Mouse (Mus musculus) limb, embryonic 13.5 days (tissue): ENCODE results near the gene Them7. TPM values are rescaled to one million over a fixed set of nuclear protein-coding genes. Genes with fewer than 3 reads are reported as not detected.

Source experiments
- ATAC-seq: fragments of 200-750 bp; cut with Nextera tagmentation; 2 replicates; pipeline ENCODE4 v1.8.0; 2017; ENCODE audit warnings: low read depth, moderate number of reproducible peaks, moderate TSS enrichment; ENCODE audit not compliant: low FRiP score
- H3K27ac ChIP-seq: fragments of 300-500 bp; sonication (generic); 2 replicates; pipeline ENCODE4 v1.5.1; 2015; ENCODE audit warnings: inconsistent platforms, mild to moderate bottlenecking, moderate library complexity
- H3K27me3 ChIP-seq: fragments of 300-500 bp; sonication (generic); 2 replicates; pipeline ENCODE4 v1.6.1; 2015; ENCODE audit warnings: mild to moderate bottlenecking, inconsistent platforms
- H3K36me3 ChIP-seq: fragments of 300-500 bp; sonication (generic); 2 replicates; pipeline ENCODE4 v1.6.1; 2015; ENCODE audit warnings: inconsistent platforms, mild to moderate bottlenecking, moderate library complexity
- H3K4me1 ChIP-seq: fragments of 300-500 bp; sonication (generic); 2 replicates; pipeline ENCODE4 v1.6.1; 2015; ENCODE audit warnings: inconsistent platforms
- H3K4me2 ChIP-seq: fragments of 300-500 bp; sonication (generic); replicated peaks from 2 replicates; pipeline ENCODE4 v1.6.1; 2015; ENCODE audit warnings: inconsistent platforms, mild to moderate bottlenecking, moderate library complexity
- H3K4me3 ChIP-seq: fragments of 300-500 bp; sonication (generic); 2 replicates; pipeline ENCODE4 v1.5.1; 2015; ENCODE audit warnings: moderate library complexity, mild to moderate bottlenecking, inconsistent platforms
- H3K9ac ChIP-seq: fragments of 300-500 bp; sonication (generic); 2 replicates; pipeline ENCODE4 v1.6.1; 2015; ENCODE audit warnings: mild to moderate bottlenecking, inconsistent platforms
- H3K9me3 ChIP-seq: fragments of 300-500 bp; sonication (generic); 2 replicates; pipeline ENCODE4 v1.6.1; 2016; ENCODE audit warnings: inconsistent platforms
- WGBS: fragments of 180-500 bp; shearing (Covaris S2); methylation state at CpG from one replicate; pipeline ENCODE4 v1.1.7; 2015; 5-methylcytosine and 5-hydroxymethylcytosine counted together
- polyA plus RNA-seq: library from polyadenylated mRNA; unstranded; fragments of >200 nt; fragmentation: Nextera tagmentation; extraction: Ambion mirVana; gene quantifications from 2 replicates; pipeline ENCODE4 v1.2.1, GENCODE M21; 2015

Them7 gene
- polyA plus RNA-seq, 1 experiment from 2014 or later, result 0.45 TPM

DNA sequence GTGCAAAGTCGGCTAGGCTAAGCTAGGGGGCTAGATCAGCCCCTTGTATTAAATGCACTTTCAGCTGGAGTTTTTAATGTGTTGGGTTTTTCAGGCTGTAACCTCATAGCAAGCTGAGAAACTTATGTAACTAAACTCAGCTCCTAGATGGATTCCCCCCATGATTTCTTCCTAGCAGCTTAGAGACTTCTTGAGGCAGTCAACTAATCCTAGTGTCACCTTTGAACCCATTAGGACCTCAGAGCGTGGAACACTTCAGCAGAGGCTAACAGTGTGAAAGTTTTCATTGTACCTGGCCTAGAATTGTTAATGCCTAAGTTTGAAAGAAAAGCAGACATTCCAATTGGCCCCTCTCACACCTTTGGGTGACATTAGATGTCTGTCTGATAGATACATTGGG is 13.7 kb downstream of the Them7 start:
- WGBS, result 60% methylated on average over 2 of the region's 2 CpGs
- no peak overlapping the region for H3K4me3 ChIP-seq
- no peaks in the 10 kb centered on the region for H3K9me3 ChIP-seq
- no peak overlapping the region for H3K9ac ChIP-seq
- no peak overlapping the region for H3K4me2 ChIP-seq
- H3K27me3 ChIP-seq, result peaks cover 7% of the 10 kb centered on the region; the same call in 1 of the 2 replicates
- H3K27ac ChIP-seq, result no peak overlapping the region
- H3K36me3 ChIP-seq, result no peaks in the 10 kb centered on the region
- peaks cover 19% of the 10 kb centered on the region for H3K4me1 ChIP-seq
- ATAC-seq, result no peak

DNA sequence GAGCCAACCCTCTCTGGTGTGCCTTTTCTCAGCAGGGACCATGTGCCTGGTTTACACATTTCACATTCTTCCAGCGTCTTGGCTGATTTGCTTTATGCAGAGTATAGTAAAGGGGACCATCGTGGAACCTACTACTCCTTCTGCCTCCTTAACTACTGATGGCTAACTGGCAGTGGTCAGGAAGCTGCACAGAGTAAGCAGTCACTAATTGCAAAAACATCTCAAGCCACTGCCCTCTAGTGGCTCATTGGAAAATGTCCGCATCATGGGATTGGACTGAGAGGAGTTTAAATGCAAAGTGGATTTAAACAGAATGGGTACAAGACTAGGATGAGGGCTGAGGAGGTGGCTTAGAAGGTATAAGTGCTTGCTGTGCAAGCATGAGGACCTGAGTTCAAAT is 14.7 kb downstream of the Them7 start:
- H3K4me2 ChIP-seq, result no peak overlapping the region
- H3K9ac ChIP-seq, result no peak overlapping the region
- peaks cover 7% of the 10 kb centered on the region; the same call in 1 of the 2 replicates for H3K27me3 ChIP-seq
- no peak overlapping the region for H3K4me3 ChIP-seq
- H3K4me1 ChIP-seq, result peaks cover 20% of the 10 kb centered on the region
- WGBS, result 14% methylated on average over 3 of the region's 3 CpGs
- no peaks in the 10 kb centered on the region for H3K9me3 ChIP-seq
- H3K27ac ChIP-seq, result no peak overlapping the region
- no peaks in the 10 kb centered on the region for H3K36me3 ChIP-seq
- no peak for ATAC-seq

DNA sequence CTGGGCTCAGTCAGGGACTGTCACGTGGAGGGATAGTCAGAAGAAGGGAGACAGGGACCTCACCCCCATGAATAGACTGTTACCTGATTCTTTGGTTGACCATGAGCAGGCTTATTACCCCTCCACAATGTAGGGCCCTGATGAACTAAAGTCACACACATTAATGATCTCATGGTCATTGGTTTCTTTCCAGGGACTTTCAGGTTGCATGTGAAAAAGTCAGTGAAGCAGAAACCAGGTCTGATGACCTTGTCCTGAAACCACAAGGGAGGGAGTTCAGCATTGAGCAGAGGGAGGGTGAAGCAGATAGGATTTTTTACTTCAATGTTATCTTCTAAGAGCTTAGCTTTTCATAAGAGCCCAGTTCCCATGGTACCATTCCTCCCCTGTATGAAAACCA is 16.5 kb downstream of the Them7 start:
- Histone ChIP-seq H3K27me3 (0 out of 2 replicates have a peak, but pooled peaks cover 6% of the 10 kb centered on the region), H3K36me3 (no peaks in the 10 kb centered on the region), H3K9ac (no peak overlapping the region), H3K9me3 (no peaks in the 10 kb centered on the region), H3K4me1 (peaks cover 14% of the 10 kb centered on the region), H3K4me3 (no peak overlapping the region), H3K27ac (no peak overlapping the region), H3K4me2 (no peak overlapping the region)
- ATAC-seq, result no peak
- 59% methylated on average over 1 of the region's 1 CpGs for WGBS

DNA sequence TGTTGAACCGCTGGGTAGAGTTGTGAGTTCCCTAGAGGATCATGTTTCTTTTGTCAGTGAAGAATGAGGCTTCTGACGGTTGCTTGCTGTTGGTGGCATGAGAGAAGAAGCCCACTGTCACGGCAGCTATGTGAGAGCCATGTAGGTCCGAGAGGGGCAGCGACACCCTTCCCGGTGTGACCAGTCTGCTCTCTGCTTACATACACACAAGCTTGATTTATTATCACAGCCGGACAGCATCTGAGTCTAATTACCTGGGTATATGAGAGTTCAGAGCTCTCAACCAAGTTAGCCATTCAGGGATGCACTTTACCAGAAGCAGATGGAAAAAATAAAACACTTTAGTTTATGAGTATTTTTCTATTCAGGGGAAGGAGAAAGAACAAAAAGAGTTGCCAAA is 18.8 kb downstream of the Them7 start:
- Histone ChIP-seq H3K27me3 (no peaks in the 10 kb centered on the region), H3K9ac (no peak overlapping the region), H3K4me1 (peaks cover 9% of the 10 kb centered on the region), H3K9me3 (no peaks in the 10 kb centered on the region), H3K4me3 (no peak overlapping the region), H3K27ac (no peak overlapping the region), H3K36me3 (no peaks in the 10 kb centered on the region), H3K4me2 (no peak overlapping the region)
- 9% methylated on average over 7 of the region's 7 CpGs for WGBS
- no peak for ATAC-seq

DNA sequence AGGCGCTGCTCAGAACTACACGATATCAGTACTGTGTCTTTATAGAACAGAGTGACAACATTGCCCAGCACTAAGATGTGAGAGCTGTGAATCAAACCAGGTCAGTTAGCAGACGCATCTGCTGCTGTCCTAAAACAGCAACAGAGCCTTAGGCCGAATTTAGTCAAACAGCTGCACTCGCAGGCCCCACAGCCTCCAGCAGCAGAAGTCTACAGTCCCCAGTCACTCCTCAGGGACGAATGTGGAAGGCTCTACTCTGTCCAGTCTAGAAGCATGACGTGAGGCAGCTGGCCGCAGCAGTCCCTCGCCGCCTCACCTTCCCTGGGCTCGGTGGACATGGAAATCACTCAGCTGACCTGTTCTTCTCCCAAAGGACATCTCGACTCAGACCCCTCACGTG is 20.6 kb downstream of the Them7 start:
- Histone ChIP-seq H3K27me3 (no peaks in the 10 kb centered on the region), H3K4me1 (peaks cover 9% of the 10 kb centered on the region), H3K9ac (no peak overlapping the region), H3K4me2 (no peak overlapping the region), H3K9me3 (no peaks in the 10 kb centered on the region), H3K27ac (no peak overlapping the region), H3K36me3 (no peaks in the 10 kb centered on the region), H3K4me3 (no peak overlapping the region)
- WGBS, result 47% methylated on average over 13 of the region's 13 CpGs
- peak; percentile 81 for ATAC-seq

DNA sequence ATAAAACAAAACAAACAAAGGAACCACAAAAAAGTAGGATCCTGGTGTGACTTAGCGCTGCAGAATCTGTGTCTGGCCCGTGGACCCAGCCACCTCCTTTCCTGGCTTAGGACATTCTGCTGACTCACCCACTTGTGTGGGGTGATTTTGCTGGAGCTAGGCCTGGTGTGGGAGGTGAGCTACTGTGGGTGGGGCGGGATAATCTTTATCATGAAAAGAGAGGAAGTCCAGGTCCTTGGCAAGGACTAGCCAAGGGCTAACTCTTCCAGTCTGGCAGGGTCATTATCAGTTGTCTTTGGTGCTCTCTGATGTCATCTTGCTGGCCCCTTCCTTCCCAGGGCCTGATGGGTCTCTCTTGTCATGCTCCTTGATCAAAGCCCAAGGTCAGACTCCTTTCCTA is 27.9 kb downstream of the Them7 start:
- Histone ChIP-seq H3K4me3 (no peak overlapping the region), H3K27ac (no peak overlapping the region)

DNA sequence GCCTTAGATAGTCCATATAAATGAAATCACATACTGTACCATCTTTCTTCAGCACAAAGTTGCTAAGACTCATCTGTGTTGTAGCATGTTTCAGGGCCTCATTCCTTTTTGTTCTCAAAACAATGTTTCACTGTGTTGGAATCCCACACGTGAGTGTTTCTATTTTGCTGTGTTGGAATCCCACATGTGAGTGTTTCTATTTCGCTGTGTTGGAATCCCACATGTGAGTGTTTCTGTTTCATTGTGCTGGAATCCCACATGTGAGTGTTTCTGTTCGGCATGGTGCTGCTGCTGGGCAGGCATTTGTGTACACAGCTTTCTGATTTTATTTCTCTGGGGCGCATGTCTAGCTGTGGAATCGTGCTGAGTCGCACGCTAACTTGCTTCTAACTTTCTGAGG is 28.7 kb downstream of the Them7 start:
- H3K4me2 ChIP-seq, result no peak overlapping the region
- H3K4me1 ChIP-seq, result no peaks in the 10 kb centered on the region
- H3K4me3 ChIP-seq, result no peak overlapping the region
- H3K9me3 ChIP-seq, result no peaks in the 10 kb centered on the region
- no peaks in the 10 kb centered on the region for H3K36me3 ChIP-seq
- no peaks in the 10 kb centered on the region for H3K27me3 ChIP-seq
- no peak overlapping the region for H3K27ac ChIP-seq
- WGBS, result 52% methylated on average over 7 of the region's 7 CpGs
- H3K9ac ChIP-seq, result no peak overlapping the region
- ATAC-seq, result peak; percentile 93

More for the DNA sequence above, 27.9 kb downstream of the Them7 start:
- WGBS, result 68% methylated on average over 3 of the region's 3 CpGs
- Histone ChIP-seq H3K9me3 (no peaks in the 10 kb centered on the region), H3K9ac (no peak overlapping the region), H3K4me2 (no peak overlapping the region), H3K36me3 (no peaks in the 10 kb centered on the region), H3K27me3 (no peaks in the 10 kb centered on the region), H3K4me1 (no peaks in the 10 kb centered on the region)
- ATAC-seq, result no peak

DNA sequence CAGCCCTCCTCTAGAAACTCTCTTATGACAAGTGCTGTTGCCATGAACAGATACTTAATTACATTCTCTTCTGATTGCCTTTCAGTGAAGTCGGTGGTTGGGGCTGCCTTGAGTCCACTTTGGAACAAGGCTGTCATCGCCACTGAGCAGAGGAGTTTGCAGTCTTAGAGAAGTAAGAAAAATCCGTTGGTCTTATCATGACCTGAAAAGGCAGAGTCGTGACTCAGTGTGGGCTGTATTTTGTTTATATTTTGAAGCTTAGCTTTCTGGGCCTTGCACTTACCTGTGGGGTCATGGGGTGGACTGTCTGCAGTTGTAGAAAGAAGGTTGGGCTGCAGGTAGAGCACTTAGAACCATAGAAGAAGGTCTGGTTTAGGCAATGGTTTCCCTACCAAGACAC is 31.3 kb downstream of the Them7 start:
- Histone ChIP-seq H3K4me1 (no peaks in the 10 kb centered on the region), H3K9me3 (no peaks in the 10 kb centered on the region), H3K27me3 (no peaks in the 10 kb centered on the region), H3K9ac (no peak overlapping the region), H3K27ac (no peak overlapping the region), H3K4me2 (no peak overlapping the region), H3K4me3 (no peak overlapping the region), H3K36me3 (no peaks in the 10 kb centered on the region)
- no peak for ATAC-seq
- WGBS, result 63% methylated on average over 4 of the region's 4 CpGs

DNA sequence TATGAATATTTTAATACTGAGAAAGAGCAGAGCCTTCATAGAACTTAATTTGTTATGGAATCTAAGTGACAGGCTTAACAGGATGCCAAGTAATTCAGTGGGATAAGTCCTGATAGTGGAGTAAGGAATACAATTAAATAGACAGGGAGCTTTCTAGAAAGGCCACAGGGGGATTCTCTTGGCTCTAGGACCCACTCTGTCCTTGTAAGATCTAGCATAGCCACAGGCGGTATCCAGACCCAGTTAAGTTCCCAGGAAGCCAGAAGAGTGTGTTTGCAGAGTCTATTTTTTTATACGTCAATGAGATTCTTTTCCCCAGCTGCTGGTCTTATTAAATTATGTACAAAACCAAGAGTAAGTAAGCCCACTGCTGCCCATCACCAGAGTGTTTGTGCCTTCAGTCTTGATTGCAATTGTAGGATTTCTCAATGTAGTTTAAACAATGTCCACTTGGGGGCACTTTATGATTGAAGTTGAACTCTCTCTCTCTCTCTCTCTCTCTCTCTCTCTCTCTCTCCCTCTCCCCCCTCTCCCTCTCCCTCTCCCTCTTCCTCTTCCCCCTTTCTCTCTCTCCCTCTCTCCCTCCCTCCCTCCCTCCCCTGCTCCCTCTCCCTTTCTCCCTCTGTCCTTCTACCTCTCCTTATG is 32.4 kb downstream of the Them7 start:
- Histone ChIP-seq H3K27me3 (no peaks in the 10 kb centered on the region), H3K9ac (no peak overlapping the region), H3K27ac (no peak overlapping the region), H3K4me2 (no peak overlapping the region), H3K9me3 (no peaks in the 10 kb centered on the region), H3K4me3 (no peak overlapping the region), H3K4me1 (no peaks in the 10 kb centered on the region), H3K36me3 (no peaks in the 10 kb centered on the region)
- no peak for ATAC-seq
- 67% methylated on average over 2 of the region's 2 CpGs for WGBS

DNA sequence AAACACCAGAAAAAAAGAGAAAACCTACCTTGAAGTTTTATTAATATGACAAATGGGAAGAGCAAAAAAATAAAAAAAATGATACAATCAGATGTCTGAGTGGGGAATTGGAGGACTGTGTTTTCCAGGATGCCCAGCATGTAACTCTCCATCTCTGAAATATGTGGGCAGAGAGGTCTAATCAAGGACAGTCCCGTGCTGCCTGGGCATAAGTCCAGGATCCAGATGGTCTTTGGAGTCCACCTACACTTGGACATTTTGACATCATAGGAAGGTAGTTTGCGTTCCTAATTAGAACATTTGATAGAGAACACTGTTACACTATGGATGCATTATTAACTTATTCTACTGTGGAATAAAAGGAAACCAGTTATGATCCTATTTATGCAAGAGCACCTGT is 33.3 kb downstream of the Them7 start:
- Histone ChIP-seq H3K4me3 (no peak overlapping the region), H3K4me2 (no peak overlapping the region)
- 79% methylated on average over 2 of the region's 2 CpGs for WGBS

DNA sequence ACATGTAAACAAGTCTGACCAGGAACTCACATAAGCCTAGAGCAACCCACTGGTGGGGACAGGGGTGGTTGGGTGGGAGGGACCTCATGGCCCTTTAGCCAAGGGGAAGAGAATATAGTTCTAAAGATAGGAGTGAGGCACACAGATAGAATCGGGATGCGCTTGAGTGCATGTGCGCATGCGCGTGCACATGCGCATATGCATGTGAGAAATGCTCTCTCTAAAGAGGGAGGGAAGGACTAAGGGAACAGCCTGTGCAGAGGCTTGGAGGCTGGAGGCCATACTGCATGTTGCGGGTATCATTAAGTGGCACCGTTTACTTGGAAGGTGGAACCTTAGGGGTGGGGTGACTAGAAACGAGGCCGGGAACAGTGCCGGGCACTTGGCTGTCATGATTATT is 37.2 kb downstream of the Them7 start:
- Histone ChIP-seq H3K27ac (no peak overlapping the region), H3K4me2 (no peak overlapping the region), H3K27me3 (no peaks in the 10 kb centered on the region), H3K4me3 (no peak overlapping the region), H3K9me3 (no peaks in the 10 kb centered on the region), H3K9ac (no peak overlapping the region), H3K36me3 (no peaks in the 10 kb centered on the region), H3K4me1 (no peaks in the 10 kb centered on the region)
- WGBS, result 86% methylated on average over 11 of the region's 11 CpGs
- ATAC-seq, result no peak

More for the DNA sequence above, 33.3 kb downstream of the Them7 start:
- Histone ChIP-seq H3K9ac (no peak overlapping the region), H3K27me3 (no peaks in the 10 kb centered on the region), H3K36me3 (no peaks in the 10 kb centered on the region), H3K4me1 (no peaks in the 10 kb centered on the region), H3K27ac (no peak overlapping the region), H3K9me3 (no peaks in the 10 kb centered on the region)
- no peak for ATAC-seq

DNA sequence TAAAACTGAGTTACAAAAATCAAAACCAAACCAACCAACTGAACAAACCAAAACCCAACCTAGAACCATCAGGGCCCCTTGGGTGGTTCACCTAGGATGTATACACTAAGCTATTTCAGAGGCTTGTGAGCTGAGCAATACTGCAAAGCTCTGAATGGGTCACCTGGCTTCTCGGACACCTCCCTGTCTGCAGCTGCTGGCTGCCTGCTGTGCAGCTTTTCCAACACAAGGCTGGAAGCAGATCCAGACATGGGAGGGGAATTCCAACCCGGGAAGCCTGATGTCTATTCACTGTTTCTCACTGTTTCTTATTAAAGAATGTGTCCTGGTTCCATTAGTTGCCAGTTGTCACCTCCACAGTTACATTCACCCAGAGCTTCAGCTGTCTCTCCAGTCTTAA is 39.1 kb downstream of the Them7 start:
- H3K27ac ChIP-seq, result no peak overlapping the region
- no peaks in the 10 kb centered on the region for H3K9me3 ChIP-seq
- H3K4me1 ChIP-seq, result no peaks in the 10 kb centered on the region
- no peaks in the 10 kb centered on the region for H3K27me3 ChIP-seq
- 19% methylated on average over 2 of the region's 2 CpGs for whole genome bisulfite sequencing
- ATAC-seq, result no peak
- H3K36me3 ChIP-seq, result no peaks in the 10 kb centered on the region
- H3K4me2 ChIP-seq, result no peak overlapping the region
- H3K9ac ChIP-seq, result no peak overlapping the region
- no peak overlapping the region for H3K4me3 ChIP-seq

DNA sequence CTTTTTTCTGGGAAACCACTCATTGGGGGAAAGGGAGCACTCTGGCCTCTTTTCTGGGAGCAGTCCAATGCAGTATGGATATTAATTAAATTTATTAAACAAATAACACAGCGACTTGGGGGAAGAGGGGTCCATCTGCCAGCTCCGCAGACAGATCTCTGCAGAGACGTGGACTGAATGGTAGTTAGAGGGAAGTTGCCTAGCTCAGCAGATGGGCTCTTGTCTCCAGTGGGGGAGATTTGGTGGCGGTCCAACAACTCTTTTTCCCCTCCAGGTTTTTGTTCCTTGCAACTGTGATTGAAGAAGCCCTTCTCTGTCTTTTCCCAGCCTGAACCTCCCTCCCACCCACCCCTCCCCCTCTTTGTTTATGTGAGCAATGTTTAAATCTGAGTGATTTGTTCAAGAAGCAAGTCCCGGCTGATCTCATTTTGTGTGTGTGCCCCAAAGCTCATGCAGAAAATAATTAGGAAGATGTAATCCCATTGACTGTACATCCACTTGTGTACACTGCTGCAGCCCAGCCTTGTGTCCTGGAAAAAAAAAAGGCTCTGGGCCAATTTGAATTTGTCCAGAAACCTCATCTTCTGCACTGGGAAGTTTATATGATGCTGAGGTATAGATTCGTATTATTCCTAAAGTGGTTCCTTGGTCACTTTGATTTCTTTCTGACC is 58.4 kb downstream of the Them7 start:
- no peak overlapping the region for H3K27ac ChIP-seq
- no peaks in the 10 kb centered on the region for H3K4me1 ChIP-seq
- H3K36me3 ChIP-seq, result no peaks in the 10 kb centered on the region
- H3K27me3 ChIP-seq, result no peaks in the 10 kb centered on the region
- WGBS, result 78% methylated on average over 6 of the region's 6 CpGs
- ATAC-seq, result no peak
- no peak overlapping the region for H3K9ac ChIP-seq
- no peak overlapping the region for H3K4me2 ChIP-seq
- no peaks in the 10 kb centered on the region for H3K9me3 ChIP-seq
- no peak overlapping the region for H3K4me3 ChIP-seq
